ENCODE assay signal across 19 mouse cellular contexts in the genomic region with DNA sequence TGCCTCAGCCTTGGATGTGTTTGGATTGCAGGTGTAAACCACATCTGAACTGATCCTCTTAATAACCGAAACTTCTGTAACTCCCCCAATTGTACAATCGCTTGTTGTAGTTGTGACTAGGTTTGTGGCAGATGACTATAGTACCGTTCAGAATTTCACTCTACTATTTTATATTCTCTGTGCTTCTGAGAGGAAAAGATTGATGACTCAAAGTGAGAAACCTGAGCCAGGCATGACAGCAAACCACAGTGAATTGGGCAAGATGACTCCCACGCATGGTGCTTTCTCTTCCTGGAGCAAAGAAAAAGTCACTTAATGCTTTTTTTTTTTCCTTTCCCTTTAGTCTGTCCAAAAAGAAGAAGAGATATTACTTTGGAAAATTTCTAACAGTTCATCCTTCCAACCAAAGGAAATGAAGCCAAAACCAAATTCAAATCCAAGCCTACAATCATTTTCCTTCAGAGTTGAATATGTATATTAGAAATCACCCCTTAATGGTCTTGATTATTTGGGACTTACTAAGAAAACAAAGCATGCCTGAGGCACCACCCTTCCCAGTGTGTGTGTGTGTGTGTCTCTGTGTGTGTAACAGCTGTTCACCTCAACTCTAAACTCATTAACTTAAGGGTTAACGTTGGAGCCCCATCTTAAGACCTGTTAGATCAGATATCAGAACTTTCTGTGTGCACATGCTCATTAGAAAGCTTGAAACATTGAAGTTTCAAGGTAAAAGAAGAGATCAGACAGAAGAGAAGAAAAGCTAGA. TPM values are rescaled to one million over a fixed set of nuclear protein-coding genes. Genes with fewer than 3 reads are reported as not detected.
DNase-seq lines count a peak whose midpoint lies in the region; ATAC-seq and TF ChIP-seq lines count a peak whose summit lies in the region.
"Had no signal": no experiment of that assay in that cellular context is flagged by ENCODE, and none has a peak within 500 bp of the region (broad histone marks: within the 10 kb centered on the region; RNA-seq: fewer than 3 reads in every experiment).

No protein-coding gene starts in this region.

- no peaks in the 10 kb centered on the region for H3K9me3 ChIP-seq in intestine, embryonic 16.5 days (ENCODE audit: control insufficient read depth, low read length)
- no peaks in the 10 kb centered on the region for H3K9me3 ChIP-seq in midbrain, embryonic 16.5 days (replicated peaks; ENCODE audit: control insufficient read depth, low read length, poor library complexity, severe bottlenecking)
- H3K9me3 ChIP-seq: forebrain, embryonic 13.5 days; intestine, embryonic 15.5 days had no signal

- H3K79me3 ChIP-seq in C2C12 (ENCODE audit: low read depth) = no peaks in the 10 kb centered on the region

- peak; percentile 27 for DNase-seq in layer of hippocampus, adult 11-12 months (ENCODE audit: low spot score)
- DNase-seq in layer of hippocampus, adult 9-10 months (ENCODE audit: low spot score) = no peak
- DNase-seq in heart, postnatal 25 days (ENCODE audit: low spot score) = no peak
- DNase-seq: cerebellum, adult 9-11 months; gastrocnemius, postnatal 10 days; heart, adult 2 months; kidney, postnatal 10 days; liver; lung, adult 18-20 months; lung, postnatal 36 days; spleen, adult 18-20 months had no signal

- no peak overlapping the region for H3K4me3 ChIP-seq in C2C12 (ENCODE audit: insufficient read depth, poor library complexity, severe bottlenecking)
- H3K4me3 ChIP-seq in intestine, embryonic 16.5 days (ENCODE audit: low read length) = no peak overlapping the region
- H3K4me3 ChIP-seq in midbrain, embryonic 16.5 days (ENCODE audit: low read depth, low read length) = no peak overlapping the region
- H3K4me3 ChIP-seq: forebrain, embryonic 13.5 days; heart, adult 2 months; intestine, embryonic 15.5 days had no signal

- no peaks in the 10 kb centered on the region for H3K27me3 ChIP-seq in C2C12 (ENCODE audit: control insufficient read depth, insufficient read depth, insufficient read length)
- H3K27me3 ChIP-seq in intestine, embryonic 16.5 days (replicated peaks; ENCODE audit: control insufficient read depth, insufficient read depth, low read length) = no peaks in the 10 kb centered on the region
- H3K27me3 ChIP-seq in midbrain, embryonic 16.5 days (ENCODE audit: control insufficient read depth, insufficient read depth, low read depth, low read length) = peaks cover 4% of the 10 kb centered on the region; the same call in 1 of the 2 replicates
- H3K27me3 ChIP-seq: intestine, embryonic 15.5 days had no signal

- 87% methylated on average over 5 of the region's 5 CpGs for WGBS in intestine, embryonic 16.5 days
- WGBS in midbrain, embryonic 16.5 days = 95% methylated on average over 5 of the region's 5 CpGs

- peak; percentile 88 for ATAC-seq in activated CD4-positive, CD25-positive, alpha-beta regulatory T cell, adult 4 months
- peak; percentile 87 for ATAC-seq in inflammation-experienced regulatory T-cells, adult 6 months
- ATAC-seq in intestine, embryonic 16.5 days = no peak
- ATAC-seq in midbrain, embryonic 16.5 days = no peak
- ATAC-seq: forebrain, embryonic 13.5 days; intestine, embryonic 15.5 days had no signal

- no peaks in the 10 kb centered on the region for H3K36me3 ChIP-seq in C2C12 (ENCODE audit: control insufficient read depth, insufficient read depth)
- H3K36me3 ChIP-seq in intestine, embryonic 16.5 days (ENCODE audit: control insufficient read depth, insufficient read depth, low read length) = no peaks in the 10 kb centered on the region
- H3K36me3 ChIP-seq in midbrain, embryonic 16.5 days (ENCODE audit: control insufficient read depth, insufficient read depth, low read length) = no peaks in the 10 kb centered on the region
- H3K36me3 ChIP-seq: intestine, embryonic 15.5 days had no signal

- H3K79me2 ChIP-seq in C2C12 (ENCODE audit: control insufficient read depth, insufficient read depth) = no peaks in the 10 kb centered on the region

- H3K27ac ChIP-seq in intestine, embryonic 16.5 days (ENCODE audit: low read length) = no peak overlapping the region
- H3K27ac ChIP-seq in midbrain, embryonic 16.5 days (ENCODE audit: low read length) = no peak overlapping the region
- H3K27ac ChIP-seq: forebrain, embryonic 13.5 days; heart, adult 2 months; intestine, embryonic 15.5 days had no signal

- no peak for TF ChIP-seq CTCF in C2C12 (IDR thresholded peaks at IDR 0.05; ENCODE audit: control insufficient read depth, insufficient read depth, insufficient read length)

- H3K4me2 ChIP-seq in intestine, embryonic 16.5 days (ENCODE audit: low read depth, low read length) = no peak overlapping the region
- H3K4me2 ChIP-seq in midbrain, embryonic 16.5 days (ENCODE audit: low read length) = no peak overlapping the region
- H3K4me2 ChIP-seq: forebrain, embryonic 13.5 days; intestine, embryonic 15.5 days had no signal

- H3K4me1 ChIP-seq in intestine, embryonic 16.5 days (ENCODE audit: control insufficient read depth, insufficient read depth, low read length) = 0 out of 2 replicates have a peak, but pooled peaks cover 2% of the 10 kb centered on the region
- H3K4me1 ChIP-seq in midbrain, embryonic 16.5 days (ENCODE audit: control insufficient read depth, insufficient read depth, low read length) = no peaks in the 10 kb centered on the region; the same call in 1 of the 2 replicates
- H3K4me1 ChIP-seq: intestine, embryonic 15.5 days had no signal

- no peak overlapping the region for H3ac ChIP-seq in C2C12 (ENCODE audit: control insufficient read depth, insufficient read length, low read depth)

- no peak overlapping the region for H3K9ac ChIP-seq in intestine, embryonic 16.5 days (ENCODE audit: low read depth, low read length)
- no peak overlapping the region for H3K9ac ChIP-seq in midbrain, embryonic 16.5 days (ENCODE audit: low read depth, low read length)
- H3K9ac ChIP-seq: forebrain, embryonic 13.5 days; intestine, embryonic 15.5 days had no signal

- intact Hi-C loops in heart, postnatal 25 days (cut with DNase I) = no loop called here

TF ChIP-seq in C2C12, 6 proteins besides CTCF, POLR2A, EP300 and RAD21:
- TF ChIP-seq USF1 (IDR thresholded peaks at IDR 0.05; ENCODE audit: low read depth) (no peak), CEBPB (IDR thresholded peaks at IDR 0.05; ENCODE audit: low read depth) (peak; percentile 97), MYOD1 (IDR thresholded peaks at IDR 0.05; ENCODE audit: control insufficient read depth, insufficient read length, low read depth) (peak; percentile 75), MYOG (IDR thresholded peaks at IDR 0.05; ENCODE audit: control insufficient read depth, extremely low read depth, insufficient read length) (no peak), MAX (IDR thresholded peaks at IDR 0.05) (no peak), FOSL1 (IDR thresholded peaks at IDR 0.05; ENCODE audit: insufficient read depth, low read length, poor library complexity, severe bottlenecking) (peak; percentile 67)

RNA-seq across cellular contexts. Expression of a gene that starts 3.0 kb away (rescaled TPM):
- 0.06 TPM for polyA plus RNA-seq in C2C12 (2012; fragmentation: generic; extraction: Trizol)
- under 1 TPM; 0.40 to 0.76 TPM for polyA plus RNA-seq in activated CD4-positive, CD25-positive, alpha-beta regulatory T cell, adult 4 months (2017; shearing (Covaris generic))
- polyA plus RNA-seq in inflammation-experienced regulatory T-cells, adult 6 months (2017; shearing (Covaris generic)) = under 1 TPM; 0.23 to 0.51 (median 0.46) TPM
- polyA plus RNA-seq in intestine, embryonic 16.5 days (2015; fragmentation: Nextera tagmentation; extraction: Ambion mirVana) = 0.07 and 0.11 TPM in 2 replicates
- total RNA-seq in heart, postnatal 25 days (2021) = under 1 TPM; 0.06 to 0.08 TPM
- polyA plus RNA-seq in midbrain, embryonic 16.5 days (2015; fragmentation: Nextera tagmentation; extraction: Ambion mirVana) = 0.34 and 0.48 TPM in 2 replicates
- total RNA-seq: monocyte, adult 5-6 weeks had no signal

RNA-seq across cellular contexts. Expression of a gene that starts 33.8 kb away (rescaled TPM):
- polyA plus RNA-seq in C2C12 (2012; fragmentation: generic; extraction: Trizol) = 19.9 TPM
- polyA plus RNA-seq in activated CD4-positive, CD25-positive, alpha-beta regulatory T cell, adult 4 months (2017; shearing (Covaris generic)) = 1 to 10 TPM; 2.5 to 4.0 TPM
- 1 to 10 TPM; 2.5 to 5.9 (median 3.0) TPM for polyA plus RNA-seq in inflammation-experienced regulatory T-cells, adult 6 months (2017; shearing (Covaris generic))
- polyA plus RNA-seq in intestine, embryonic 16.5 days (2015; fragmentation: Nextera tagmentation; extraction: Ambion mirVana) = 16.9 and 17.6 TPM in 2 replicates
- 10 to 100 TPM in 1 of 2 experiments, 1 to 10 TPM in 1; 9.7 to 10.8 TPM for total RNA-seq in heart, postnatal 25 days (2021)
- 43.0 and 45.0 TPM in 2 replicates for polyA plus RNA-seq in midbrain, embryonic 16.5 days (2015; fragmentation: Nextera tagmentation; extraction: Ambion mirVana)

Comparison
In these comparisons a context has a peak if more than half of its experiments do, and no peak if none do; other contexts are left out.
1. ATAC-seq: peak in activated CD4-positive, CD25-positive, alpha-beta regulatory T cell, adult 4 months (single experiment) and inflammation-experienced regulatory T-cells, adult 6 months (single experiment); none in intestine, embryonic 16.5 days (single experiment) and midbrain, embryonic 16.5 days (single experiment).